Mouse (Mus musculus): ENCODE data around the gene Apbb1ip.

GRCm38 (mm10) chr2:22746785-22747184, 27.1 kb upstream of the Apbb1ip start:
- TF ChIP-seq CTCF (IDR thresholded peaks at IDR 0.05; ENCODE audit: extremely low read depth, insufficient read depth, insufficient read length, insufficient replicate concordance) (no peak), POLR2A (IDR thresholded peaks at IDR 0.05; ENCODE audit: low read depth, low read length) (no peak)
